Mouse (Mus musculus): ENCODE data around the gene Igf2r. TPM values are rescaled to one million over a fixed set of nuclear protein-coding genes. Genes with fewer than 3 reads are reported as not detected.

Igf2r gene
- polyA plus RNA-seq, 3 experiments from 2014 or later: 14.8 to 40.1 (median 36.0) TPM

DNA sequence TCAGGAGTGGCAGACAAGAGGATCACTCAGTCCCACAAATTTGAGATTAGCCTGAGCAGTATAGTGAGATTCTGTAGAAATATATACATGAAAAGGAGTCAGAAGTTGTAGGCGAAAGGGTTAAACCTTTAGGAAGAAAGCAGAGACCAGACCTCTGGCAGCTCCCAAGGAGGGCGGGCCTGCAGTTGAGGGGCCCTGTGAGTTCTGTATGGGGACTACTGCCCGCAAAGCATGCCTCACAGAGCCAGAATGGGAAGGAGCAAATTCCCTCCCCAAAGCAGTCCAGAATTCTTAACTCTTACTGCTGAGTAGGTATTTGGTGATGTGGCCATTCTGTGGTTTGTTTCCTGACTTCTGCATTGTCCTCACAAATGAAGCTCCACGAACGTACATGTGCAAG is 11.6 kb upstream of the Igf2r start:
- no peak for ATAC-seq

DNA sequence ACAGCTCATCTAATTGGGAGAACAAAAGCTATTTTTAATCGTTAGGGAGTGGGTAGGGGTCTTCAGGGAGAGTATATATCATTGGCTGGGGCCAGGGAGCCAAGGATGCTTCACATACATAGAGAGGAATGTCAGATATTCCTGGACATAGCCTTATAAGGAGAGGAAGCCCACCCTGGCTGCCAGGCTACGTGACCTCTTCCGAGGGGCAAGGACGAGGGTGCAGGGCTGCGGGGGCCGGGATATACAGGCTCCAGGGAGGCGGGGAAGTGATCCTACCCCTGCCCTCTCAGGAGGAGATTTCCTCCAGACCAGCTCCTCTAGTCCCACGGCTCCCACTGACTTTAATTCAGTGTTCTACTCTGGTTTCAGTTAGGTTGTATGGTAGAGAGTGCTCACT is 10.7 kb upstream of the Igf2r start:
- no peak for ATAC-seq

DNA sequence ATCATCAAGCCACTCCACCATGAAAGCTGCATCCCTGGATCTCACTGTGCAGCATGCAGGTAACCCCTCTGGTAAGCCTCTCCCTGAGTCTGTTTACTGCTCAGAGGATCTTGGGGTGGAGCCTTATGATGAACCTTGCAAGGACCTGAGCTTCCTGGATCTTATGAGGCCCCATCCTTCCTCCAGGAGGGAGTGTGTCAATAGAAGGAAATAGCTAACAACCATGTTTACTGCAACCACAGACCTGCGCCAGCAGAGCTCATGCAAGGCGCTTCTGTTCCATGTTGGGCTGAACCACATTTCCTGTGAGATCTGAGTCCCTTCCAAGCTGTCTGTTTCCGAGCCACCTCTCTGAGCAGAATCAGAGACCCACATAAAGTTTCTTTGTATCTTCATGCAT is 10.0 kb upstream of the Igf2r start:
- peak; percentile 69 for ATAC-seq

DNA sequence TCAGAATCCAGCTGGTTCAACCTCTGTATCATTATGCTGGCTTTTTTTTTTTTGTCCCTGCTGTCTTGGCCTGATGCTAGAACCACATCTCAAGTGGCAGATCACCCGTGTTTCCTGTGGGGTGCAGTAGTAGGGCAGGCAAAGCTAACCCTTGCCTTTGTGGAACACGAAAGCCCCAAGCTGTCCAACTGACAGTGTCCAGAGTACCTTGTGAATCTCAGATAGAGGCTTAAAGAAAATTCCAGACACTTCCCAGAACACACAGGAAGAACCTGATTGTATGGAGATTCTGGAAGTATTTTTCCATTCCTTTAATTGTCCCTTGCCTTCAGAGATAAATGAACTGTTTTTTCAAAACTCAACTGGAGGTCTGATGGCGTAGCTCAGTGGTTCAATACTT is 4.5 kb upstream of the Igf2r start:
- no peak for ATAC-seq

DNA sequence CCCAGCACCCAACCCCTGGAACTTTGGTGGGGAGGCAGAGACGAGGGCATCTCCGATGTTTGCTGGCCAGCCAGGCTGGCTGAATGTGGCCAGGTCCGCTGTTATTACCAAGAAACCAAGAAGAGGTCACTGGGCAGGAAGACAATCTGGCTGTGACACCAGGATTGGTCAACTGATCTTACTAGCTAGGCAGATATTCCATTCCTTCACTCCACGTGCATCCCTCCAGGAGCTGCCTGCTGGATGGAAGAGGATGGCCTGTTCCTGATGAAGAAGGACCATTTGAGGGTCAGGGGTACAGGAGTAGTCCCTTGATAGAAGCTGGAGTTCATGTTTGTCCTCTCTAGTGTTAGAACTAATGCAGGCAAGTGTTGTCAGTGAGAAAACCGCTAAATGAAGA is 1.0 kb upstream of the Igf2r start:
- ATAC-seq: no peak

DNA sequence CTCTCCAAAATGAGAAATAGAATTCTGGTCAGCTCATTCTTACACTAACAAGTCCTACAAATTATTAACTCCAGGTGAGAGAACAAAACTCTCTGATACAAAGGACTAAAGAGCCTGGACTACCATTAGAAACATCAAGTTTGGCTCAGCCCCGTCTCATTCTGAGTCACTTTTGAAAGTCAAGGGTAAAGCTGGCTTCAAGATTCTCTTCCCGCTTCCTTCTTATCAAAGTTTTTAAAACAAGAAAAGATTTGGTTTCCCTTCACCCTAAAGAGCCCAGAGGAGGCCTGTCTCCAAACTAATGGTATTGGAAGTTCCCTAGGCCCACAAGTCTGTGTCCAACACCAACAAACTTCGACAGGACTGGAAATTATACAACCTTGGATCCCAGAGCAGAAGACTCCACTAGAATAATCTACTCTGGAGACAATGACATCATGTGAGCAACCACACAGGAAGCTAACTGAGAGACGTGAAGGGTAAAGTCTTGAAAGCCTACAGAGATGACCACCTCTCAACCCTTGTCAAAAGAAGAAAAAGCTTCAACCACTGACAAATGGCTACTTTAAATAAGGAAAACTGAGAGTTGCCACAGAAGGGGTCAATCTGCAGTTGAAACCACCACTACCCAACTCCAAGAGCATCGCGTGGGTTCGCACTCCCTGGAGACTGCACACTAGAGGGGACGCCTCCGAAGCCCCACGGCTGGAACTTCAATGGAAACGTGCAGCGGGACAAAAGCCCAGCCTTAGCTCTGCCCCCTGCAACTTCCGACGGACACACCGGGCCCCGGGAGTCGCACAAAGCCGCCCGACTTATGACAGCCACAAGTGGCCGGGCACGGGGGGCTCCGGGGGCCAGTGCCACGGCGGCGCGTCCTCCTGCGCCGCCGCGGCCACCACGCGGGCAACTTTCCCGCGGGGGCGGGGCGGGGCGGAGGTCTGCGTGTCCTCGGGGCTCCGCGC is 767 bp downstream of the Igf2r start:
- ATAC-seq: peak; percentile 38

DNA sequence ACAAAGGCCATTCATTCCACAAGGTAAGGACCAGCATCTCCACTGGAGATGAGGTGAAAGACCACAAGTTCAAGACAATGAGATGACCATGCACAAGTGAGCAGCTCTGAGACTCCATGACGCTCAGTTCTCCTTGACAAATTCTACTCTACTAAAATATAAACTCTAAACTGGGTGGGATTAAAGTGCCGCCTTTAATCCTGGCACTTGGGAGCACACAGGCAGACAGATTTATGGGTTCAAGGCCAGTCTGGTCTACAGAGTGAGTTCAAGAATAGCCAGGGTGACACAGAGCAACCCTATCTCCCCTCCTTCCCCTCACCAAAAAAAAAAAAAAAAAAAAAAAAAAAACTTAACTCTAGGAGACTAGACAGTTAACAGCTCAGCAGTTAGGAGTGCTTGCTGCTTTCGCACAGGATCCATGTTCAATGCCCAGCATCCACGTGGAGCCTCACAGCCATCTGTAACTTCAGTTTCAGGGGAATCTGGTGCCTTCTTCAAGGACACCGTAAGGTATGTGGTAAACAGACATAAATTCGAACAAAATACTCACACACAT is 2.1 kb downstream of the Igf2r start:
- ATAC-seq: no peak

DNA sequence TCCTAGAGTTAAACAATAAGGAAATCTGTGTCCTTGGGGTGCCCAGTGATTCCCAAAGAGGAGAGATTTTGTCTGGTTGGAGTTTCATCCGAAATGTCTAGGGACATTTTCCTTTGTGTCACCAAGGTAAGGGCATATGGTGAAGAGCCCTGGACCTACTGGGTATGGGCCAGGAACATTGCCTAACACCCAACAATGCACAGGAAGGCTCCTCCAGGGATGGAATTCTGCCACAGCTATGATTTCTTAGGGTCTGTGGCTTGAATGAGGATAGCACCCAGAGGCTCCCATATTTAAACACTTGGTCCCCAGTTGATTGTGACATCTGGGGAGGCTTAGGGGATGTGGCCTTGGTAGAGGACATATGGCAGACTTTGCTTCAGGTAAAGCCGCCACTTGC is 6.1 kb downstream of the Igf2r start:
- no peak for ATAC-seq

DNA sequence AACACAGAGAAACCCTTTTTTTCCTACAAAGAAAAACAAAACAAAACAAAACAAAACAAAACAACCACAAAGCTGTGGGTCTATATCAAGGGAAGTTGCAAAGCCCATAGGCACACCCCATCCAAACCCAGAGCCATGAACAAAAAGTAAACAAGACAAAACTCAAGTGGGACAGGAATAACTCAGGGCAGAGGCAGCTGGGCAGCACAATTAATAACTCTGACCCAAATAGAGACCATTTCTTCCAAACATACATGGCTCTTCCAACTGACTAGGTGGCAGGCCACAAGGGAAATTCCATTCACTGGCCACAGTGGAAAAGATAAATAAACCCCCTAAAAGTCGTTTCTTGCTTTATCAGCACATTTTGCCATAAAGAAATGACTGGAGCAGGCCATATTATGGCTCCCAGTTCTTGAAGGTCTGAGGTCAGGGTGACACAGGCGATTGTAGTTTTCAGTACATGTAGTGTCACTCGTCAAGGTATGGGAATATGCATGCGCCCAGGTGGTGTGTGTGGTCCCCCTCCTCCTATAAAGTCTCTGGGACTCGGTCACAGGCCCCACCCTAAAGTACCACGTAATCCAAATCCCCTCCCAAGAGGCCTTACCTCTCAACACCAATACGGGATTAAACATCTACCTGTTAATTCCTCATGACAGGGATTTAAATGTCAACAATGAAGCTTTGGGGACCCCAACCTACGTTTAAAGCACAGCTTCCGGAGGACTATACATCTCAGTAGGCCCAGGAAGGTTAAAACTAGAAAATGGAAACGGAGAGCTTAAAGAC is 8.9 kb downstream of the Igf2r start:
- no peak for ATAC-seq

DNA sequence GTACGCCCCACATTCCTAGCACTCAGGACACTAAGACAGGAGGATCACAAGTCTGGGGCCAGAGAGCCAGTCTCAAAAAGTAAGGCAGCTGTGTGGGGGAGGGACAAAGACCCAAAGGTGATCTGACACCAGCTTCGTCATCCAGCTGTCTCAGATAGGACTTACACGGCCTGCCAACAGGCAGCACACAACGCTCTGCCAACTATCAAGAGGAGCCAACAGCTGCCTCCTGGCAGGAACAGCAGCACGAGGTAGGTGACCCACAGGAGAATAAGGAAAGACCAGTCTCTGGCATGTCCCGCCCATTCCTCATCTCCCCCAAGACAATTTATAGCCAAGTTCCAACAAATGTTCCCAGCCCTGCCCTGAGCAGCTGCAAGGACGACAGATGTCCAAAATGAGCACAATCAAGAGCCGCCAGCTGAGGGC is 9.8 kb downstream of the Igf2r start:
- ATAC-seq: no peak

DNA sequence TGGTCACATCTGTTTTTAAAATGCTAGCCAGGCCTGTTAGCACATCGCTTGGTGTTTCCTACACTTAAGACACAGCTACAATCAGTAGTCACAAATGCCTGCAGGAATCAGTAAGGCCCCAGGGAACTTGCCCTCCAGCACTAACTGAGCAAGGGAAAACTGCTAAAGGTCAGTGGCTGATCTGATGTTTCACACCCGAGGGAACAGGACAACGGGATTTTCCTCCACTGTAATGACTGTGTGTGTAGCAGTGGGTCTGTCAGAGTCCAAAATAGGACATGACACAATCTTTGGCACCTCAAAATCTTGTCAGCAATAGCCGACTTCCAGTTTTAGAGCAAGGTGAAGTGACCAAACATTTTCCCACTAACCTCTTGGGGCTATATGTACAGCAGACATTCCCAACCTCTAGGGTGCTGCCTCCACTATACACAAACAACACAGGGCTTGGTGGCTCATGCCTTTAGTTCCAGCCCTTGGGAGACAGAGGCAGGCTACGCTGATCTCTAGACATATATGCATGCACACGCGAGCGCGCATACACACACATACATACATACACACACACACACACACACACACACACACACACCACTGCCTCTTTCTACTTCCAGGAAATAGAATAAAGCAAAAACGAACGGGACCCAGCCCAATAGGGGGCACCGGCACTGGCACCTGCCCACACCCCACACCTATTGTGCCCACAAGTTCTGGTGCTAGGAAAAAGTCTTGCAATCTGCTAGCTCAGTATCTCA is 10.6 kb downstream of the Igf2r start:
- peak; percentile 47 for ATAC-seq

DNA sequence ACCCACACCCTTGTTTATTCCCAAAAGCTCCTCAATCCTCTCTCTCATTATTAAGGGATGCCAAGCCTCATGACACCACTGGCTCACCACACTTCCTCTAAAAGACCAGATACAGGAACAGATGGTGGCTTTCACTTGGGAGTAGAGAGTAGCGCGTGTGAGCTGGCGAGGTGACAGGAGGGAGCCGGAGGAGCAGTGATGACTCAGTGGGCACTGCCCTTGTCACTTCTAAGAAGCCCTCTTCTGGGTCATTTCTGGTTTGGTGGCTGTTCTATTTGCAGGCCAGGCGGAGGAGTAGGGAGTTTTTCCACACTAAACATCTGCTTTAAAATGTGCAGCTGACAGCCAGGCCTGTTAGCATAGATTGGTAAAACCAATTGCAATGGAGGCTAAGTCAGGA is 11.5 kb downstream of the Igf2r start:
- no peak for ATAC-seq

DNA sequence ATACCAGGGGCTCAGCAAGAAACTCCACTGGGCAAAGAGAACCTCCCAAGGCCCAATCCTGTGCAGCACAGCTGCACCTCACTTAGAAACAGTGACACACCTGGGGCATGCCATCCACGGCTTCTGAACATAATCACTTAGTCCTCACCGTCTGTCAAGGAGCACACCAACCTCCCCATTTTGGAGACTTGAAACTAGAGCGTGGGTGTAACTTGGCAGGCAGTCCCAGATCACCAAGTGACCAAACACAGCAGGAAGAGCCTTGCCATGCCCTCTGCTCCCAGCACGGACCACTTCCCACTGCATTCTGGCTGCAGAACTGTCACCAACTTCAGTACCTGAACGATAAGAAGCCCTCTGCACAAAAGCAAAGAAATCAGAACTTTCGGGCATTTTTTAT is 12.3 kb downstream of the Igf2r start:
- ATAC-seq: no peak

DNA sequence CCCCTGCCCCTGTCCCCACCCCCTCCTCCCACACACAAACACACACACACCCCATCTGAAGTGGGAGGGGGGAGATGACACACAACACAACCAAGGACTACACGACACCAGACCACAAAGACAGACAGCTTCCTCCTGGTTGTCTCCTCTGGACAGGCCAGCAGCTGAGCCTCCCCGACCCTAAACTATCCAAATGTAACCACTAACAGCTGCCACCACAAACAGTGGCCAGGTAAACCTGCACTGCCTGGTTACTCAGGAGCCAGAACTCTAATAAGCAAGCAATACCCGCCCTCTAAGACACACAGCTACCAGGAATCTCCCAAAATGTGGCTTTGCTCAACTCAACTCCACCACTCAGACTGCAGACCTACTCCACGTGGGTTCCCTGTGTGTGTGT is 13.5 kb downstream of the Igf2r start:
- ATAC-seq: no peak

DNA sequence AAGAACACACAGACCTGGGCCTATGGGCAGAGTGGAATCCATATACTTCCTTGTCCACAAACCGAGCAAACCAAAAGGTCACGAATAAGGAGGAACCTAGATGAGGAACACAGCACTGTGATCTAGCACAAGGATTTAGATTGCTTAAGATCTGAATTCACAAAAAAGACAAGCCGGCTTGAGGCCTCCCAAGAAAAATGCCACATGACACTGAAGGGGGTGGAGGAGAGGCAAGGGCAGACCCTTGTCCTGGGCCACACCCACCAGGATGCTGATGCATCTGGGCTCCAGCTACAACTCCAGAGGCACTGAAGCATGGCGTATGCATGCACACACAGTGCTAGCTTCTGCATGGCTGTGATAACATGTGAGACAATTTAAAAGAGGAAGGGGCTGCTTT is 14.3 kb downstream of the Igf2r start:
- no peak for ATAC-seq

DNA sequence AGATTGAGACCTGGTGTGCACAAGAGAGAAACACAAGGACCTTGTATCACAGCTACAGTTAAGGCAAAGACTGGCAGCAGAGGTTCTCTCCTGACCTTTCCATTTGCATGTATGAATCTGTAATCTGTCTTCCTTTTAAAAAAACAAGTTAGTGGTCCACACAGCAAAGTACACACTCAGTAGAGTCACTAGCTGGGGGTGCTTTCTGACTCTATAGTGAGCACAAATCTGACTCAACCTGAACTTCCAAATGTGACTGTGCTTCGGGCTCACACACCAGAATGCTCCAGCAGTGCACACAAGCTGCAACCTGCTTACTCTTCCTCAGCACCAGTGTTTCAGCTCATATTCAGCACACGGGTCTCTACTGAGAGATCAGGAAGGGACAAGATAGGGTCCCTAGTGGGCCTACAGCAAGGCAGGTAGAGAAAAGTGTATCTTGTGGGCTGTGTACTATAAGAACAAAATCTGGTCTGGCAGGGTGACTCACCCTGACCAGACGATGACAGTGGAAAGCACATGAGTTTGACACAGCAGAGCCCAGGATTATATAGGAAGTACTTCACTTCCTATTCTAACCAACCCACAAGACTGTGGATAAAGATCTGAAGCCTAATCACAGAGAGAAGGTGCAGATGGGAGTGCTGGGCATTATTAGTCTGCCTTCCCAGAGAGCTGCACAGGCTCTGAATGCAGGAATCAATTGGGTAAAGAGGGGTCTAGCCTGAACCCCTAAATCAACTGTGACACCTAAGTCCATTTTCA is 15.0 kb downstream of the Igf2r start:
- peak; percentile 20 for ATAC-seq

DNA sequence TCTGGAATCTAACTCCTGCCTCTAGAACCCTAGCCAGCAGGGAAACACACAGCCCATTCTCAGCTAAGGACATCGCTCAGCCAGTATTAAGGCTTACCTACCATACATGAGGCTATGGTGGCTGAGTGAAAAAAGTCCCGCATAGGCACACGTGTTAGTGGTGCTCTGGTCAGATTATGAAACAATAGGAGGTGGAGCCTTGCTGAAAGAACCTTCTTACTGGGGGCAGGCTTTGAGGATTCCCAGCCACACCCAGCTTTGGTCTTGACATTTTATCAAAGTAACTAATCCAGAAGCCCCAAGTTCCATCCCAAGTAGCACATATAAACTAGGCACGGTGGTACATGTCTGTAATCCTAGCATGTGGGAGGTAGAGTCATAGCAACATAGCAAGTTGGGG is 16.4 kb downstream of the Igf2r start:
- no peak for ATAC-seq

DNA sequence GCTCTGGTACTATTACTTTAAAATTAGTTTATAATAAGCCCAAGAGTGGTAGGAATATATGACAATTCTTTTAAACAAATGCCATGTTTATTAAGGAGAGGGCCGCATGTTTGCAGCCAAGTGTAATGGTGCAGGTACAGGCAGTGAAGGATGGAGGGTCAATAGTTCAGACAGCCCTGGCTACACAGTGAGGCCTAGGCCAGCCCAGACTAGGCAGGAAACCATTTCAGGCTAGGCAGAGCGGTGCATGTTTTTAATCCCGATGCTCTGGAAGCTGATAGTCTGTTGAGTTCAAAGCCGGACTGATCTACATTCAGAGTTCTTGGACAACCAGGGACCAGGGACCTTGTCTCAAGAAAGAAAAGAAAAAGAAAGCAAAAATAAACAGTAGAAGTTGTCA is 17.8 kb downstream of the Igf2r start:
- ATAC-seq: no peak

DNA sequence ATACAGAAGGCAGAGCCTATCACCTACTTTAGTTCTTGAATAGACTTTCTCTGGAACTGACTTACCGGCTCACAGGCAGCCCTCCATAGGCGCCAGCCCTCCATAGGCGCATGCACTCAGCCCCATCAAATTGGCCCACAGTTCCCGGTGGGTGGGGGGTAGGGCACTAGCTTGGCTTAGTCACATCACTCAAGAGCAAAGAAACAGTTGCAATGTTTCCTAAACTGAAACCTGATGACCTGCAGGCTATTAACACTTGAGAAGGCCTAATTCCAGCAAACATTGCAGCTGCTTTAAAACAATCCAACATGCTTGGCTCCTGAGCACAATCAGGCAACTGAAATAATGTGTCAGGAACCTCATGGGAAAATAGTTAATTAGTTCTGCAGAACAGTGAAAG is 18.2 kb downstream of the Igf2r start:
- peak; percentile 5 for ATAC-seq

DNA sequence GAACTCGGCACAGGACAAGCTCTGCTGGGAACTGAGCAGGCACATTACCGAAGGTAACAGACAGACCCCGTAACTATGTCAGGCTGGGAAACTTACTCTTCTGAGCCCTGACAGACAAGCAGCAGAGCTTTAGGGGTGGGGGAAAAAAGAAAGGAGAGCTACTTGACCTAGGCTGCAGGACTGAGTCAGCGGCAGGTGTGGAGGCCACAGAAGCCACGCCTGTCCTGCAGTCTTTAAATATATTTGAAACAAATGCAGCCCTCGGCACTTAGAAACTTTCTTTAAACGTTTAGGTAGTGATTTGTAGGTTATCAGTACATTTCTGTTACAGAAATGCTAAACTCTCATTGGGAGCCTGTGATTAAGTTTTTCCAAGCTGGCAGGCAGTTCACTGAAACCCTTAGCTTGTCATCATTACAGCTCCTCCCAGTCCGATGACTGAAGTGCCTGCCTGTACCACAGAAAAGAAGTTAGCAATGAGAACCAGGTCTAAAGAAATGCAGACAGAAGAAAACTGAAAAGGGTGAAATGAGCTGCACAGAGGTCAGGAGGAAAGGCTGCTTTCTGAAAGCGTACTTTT is 18.8 kb downstream of the Igf2r start:
- ATAC-seq: peak; percentile 42
